Mouse (Mus musculus): ENCODE measurements around the gene Maip1.

Maip1 gene

DNA sequence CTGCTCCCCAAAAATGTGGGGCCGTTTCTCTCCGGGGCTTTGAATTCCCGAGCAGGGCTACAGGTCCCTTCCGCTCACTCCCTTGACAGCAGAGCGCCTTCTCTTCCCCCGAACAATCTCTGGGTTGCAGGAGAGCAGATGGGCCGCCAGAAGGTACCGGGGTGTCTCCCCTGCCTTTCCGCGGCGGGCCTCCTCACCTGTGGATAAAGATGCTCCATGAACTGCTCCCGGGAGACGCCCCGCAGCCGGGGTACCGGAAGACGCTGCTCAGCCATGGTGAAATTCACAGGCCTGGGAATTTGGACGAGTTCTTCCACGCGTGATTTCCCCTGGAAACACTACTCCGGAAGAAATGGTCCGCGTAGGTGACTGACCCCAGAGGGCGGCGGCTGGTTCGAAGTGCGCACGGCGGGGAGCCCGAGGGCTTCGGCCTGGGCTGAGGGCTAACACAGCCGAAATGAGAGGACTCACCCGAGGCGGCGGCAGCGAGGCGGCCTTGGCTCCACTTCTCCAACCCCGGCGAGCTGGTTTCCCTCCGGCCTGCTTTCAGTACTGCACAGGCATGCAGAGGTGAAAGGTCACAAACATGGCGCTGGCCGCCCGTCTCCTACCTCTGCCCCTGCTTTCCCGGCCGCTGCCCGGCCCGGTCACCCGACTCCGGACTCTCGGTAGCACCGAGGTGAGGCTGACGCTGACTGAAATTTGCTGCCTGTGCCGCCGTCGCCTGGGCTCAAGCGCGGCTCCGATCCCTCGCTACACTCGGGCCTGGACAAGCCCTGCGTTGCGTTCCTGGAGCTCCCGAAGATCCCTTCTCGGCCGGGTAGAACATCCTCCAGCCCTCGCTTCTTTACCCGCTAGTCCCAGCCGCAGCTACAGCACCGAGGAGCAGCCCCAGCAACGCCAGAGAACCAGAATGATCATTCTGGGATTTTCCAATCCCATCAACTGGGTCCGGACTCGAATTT lies at the start of gene Maip1, which contains the start of gene Tyw5:
Gene Maip1, plus strand, starts transcription at position 142 of the 965 bp plus-strand sequence.
Gene Tyw5, minus strand, starts transcription at position 915 of the 965 bp plus-strand sequence.
- DNase-seq = peak; percentile 81

DNA sequence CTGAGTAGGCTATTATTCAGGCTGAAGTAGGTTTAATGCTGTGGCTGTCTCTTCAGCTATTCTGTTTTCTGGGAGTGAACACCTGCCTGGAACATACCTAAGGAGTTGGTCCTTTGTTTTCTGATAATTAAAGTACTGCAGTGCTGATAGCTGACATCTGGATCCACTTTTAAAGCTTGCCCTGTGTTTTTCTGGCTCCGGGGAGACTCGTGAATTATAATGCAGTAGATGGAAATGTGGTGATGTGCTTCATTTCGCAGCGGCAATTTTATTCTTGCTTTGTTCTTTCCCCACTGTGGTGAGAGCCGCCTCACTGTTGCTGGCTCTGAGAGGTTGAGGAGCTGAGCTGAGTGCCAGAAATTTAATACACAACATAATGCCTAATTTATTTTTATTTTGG lies 47.6 kb upstream of the Maip1 start:
- DNase-seq = no peak

DNA sequence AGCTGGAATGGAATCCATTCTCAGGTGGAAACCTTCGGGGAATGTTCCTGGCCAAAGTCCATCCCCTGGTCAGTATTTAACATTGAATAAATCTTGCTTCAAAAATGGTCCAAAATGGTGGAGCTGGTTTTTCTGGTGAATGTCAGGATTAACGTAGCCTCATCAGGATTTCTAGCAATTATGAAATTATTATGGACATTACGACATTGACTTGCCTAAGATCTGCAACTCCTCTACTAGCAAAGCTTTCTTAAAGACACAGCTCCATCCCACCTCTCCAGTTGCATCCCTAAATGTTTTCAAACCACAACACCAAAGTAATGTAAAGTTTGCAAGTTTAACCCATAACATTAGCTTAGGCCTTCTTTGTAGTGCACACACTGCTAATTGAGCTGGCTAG lies 38.7 kb upstream of the Maip1 start:
- DNase-seq = no peak

DNA sequence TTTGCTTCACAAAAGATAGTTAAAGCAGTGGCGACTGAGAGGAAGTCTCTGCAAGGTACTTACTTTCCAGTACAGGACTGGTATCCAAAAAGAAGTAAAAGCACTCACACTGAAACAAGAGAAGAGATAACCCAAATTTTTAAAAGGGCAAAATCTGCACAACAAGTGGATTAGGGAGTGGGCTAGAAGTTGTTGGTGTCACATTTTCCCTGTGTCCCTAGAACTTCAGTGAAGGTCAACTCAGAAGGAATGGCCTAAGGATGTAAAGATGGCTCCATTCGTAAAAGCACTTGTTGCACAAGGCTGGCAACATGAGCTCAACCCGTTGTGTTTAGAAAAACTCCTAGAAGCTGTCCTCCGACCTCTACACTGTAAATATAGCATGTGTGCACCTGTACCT lies 37.0 kb upstream of the Maip1 start:
- no peak for DNase-seq

DNA sequence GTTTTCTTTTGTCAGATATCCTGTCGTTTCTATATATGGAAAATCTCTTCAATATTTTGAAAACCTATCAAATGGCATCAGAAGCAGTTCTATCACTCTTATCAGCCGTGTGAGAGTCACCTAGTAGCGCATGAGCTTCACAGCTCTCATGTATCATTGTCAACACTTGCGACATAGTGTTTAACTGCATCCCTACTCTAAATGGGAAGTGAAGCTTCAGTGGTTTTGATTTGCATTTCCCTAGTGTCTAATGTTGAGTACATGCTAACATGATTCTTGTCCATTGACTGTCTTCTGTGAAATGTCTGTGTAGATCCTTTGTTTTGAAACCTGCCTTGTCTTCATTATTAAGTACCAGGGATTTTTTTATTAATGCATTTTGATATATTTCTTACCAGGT lies 35.7 kb upstream of the Maip1 start:
- DNase-seq = no peak

DNA sequence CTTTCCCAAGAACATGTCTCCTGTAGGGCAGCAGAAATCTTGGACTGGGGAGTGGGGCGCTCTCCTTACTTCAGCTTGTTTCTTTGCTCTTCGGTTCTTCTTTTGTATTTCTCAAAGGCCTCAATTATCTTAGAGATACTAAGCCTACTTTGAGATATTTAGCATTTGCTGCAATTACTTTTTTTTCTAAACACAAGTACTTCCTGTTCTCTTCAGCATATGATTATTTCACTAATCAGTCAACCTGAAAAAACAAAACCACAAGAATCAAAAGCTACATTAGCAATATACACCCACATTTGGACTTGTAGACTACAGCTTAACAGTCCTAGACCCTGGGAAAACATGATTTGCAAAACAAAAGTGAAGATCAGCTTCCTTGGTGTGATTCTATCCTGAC lies 30.9 kb upstream of the Maip1 start:
- DNase-seq = no peak

DNA sequence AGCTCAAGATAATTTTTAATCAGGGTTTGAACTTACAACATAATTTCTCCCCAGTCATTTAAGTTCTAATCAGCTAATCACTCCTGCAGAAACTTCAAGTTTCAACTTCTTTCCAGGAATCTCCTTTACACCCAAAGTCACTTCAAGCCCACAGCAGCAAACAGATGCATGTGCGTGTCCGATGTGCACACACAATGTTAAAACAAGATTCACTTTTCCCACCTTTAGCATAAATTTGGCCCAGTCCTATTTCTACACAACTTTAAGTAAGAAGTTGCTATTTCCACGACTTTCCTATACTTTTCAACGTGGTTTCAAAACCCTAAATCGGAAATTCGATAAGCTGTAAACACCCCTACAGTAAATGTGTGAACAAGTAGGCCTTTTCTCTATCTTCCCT lies 29.3 kb upstream of the Maip1 start:
- no peak for DNase-seq

DNA sequence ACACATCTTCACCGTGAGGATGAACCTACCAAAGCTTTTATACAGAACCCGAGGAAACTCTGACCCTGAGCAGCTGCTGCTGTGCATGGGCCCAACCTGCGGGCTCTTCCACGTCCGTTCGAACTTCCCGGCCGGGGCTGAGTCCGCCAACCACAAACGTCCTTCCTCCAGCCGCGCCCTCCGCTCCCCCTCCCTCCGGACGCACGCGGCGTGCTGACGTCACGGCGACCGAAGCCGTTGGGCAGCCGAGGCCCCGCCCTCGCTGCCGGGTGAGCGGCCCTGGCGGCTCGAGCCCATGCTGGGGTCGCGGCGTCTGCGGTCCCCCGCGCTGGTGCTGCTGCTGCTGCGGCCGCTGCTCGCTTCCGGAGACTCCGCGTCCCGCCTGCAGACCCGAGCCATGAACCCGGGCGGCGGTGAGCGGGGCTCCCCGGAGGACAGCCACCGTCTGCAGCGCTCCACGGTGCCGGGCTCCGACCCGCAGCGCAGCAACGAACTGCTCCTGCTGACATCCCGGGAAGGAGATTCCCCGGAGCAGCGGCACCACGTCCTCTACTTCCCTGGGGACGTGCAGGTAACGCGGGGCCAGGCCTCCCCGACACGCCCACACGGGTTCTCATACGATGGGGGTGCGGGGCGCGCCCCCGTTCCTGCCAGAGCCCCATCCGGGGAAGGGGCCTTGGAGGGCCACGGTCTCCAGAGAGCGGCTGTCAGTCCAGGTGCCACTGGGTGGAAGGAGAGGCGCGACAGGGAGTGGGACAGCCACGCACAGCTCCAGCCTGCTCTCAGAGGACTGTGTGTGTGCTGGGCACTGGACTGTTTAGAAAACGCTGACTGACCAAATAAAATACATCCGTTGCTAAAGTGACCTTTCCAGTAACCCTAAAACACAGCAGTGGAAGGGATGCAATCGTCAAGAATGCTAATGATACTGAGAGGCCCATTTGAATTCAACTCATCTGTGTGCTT lies 28.5 kb upstream of the Maip1 start, which contains the start of gene 1700066M21Rik:
Gene 1700066M21Rik, plus strand, starts transcription at position 245 of the 966 bp plus-strand sequence.
- DNase-seq = peak; percentile 91

DNA sequence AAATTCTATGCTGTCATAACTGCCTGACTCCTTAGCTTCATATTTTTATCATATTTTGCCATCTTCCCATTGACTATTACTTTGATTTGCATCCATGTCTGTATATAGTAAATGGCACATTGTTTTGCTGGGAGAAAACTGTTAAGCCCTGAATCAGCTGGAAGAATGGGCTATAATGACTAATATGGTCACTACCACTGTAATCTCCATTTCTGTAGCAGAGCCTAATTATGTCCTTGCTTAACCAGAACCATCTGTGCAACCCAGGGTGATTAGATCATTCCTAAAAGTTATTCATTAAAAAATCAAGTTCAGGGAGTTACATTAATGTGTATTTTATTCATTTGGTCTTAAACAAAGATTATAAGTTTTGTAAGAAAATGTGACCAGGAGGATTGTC lies 19.6 kb upstream of the Maip1 start:
- DNase-seq = no peak

DNA sequence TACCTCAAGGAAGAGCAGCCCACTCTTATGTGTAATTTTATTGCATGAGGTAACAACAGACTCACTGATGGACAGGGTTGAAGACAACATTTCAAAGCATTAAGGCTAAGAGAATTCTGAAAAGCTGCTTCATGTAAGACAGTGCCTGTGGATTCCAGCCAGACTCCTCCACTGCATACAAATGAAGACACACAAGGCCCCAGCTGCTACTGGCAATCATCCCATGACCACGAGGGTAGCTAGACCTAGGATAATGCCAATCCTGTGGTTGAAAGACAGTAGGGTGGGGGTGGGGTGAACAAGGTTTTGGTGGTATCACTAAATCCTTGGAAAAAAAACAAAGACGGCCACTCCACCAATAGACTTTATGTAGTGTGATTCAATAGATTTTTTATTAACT lies 18.3 kb upstream of the Maip1 start:
- DNase-seq = no peak

DNA sequence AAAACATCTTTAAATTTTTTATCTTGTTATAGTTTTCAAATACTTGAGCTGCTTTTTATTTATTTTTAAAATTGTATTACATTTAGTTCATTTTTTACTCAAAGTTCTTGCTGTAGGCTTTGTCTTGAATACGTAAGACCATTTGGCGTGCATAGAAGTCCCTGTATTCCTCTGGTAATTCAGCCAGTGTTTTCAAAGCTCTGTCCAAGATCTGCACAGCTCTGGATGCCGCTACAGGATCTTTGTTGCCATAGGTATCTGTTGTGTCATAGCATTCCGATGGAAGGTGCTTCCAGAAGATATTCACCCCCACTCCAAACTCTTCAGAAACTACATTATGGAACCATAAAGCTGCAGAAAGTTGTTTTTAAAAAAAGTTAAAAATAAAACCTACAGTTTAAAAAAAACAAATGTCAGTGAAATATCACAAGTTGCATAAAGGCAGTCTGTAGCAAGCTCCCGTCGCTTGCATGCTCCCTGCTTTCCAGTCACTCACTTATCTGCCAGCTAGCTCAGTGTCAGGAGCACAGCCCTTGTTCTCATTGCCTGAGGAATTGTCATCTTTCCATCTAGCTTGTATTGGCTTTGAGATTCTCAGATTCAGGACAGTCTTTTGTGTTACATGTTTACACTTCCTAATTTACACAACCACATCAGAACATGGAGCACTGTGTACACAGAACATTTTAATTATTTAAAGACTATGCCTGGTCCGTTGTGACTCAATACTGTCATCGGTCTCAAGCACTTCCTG lies 17.5 kb upstream of the Maip1 start:
- DNase-seq = no peak

DNA sequence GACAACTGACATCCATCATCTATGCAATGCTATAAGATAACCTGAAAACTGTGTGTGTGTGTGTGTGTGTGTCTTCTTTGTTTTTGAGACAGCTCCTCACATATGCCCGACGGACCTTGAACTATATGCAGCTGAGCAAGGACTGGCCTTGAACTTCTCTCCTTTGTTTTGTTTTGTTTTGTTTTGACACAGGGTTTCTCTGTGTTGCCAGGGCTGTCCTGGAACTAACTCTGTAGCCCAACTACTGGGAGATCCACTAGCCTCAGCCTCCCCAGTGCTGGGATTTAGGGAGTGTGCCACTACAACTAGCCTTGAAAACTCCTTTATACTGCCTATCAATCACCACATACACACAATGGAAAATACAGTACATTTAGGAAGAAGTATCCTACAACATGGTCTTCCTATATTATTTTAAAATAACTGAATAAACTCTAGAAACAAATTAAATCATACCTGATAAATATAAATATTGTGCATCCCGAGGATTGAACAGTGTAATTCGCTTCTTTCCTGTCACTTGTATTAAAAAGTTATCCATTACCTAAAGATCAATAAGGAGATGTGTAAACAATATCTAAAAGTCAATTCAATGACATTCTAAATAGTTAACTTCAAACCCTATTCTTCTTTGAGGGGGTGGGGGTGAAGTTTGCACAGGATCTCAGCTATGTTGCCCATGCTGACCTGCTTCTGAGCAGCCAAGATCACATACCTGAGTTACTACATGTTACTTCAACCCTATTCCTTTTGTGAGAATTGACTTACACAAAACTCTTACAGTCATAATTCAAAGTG lies 14.9 kb upstream of the Maip1 start:
- DNase-seq = no peak

DNA sequence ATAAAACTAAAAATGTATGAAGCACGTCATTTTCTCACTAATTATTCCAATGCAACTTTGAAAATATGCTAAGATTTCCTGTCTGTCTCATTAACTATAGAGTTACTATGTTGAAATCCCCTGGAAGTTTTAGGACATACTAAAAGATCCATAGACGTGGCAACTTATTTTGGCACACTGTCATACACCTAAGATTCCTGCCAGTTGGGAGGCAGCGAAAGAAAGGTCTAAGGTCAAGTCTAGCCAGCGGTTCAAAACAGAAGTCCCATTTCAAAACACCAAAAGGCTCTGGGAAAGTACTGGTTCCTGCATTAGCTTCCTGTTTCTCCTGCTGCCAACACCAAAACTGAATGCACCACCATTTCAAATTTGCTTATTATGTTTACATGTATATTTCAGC lies 13.7 kb upstream of the Maip1 start:
- no peak for DNase-seq

DNA sequence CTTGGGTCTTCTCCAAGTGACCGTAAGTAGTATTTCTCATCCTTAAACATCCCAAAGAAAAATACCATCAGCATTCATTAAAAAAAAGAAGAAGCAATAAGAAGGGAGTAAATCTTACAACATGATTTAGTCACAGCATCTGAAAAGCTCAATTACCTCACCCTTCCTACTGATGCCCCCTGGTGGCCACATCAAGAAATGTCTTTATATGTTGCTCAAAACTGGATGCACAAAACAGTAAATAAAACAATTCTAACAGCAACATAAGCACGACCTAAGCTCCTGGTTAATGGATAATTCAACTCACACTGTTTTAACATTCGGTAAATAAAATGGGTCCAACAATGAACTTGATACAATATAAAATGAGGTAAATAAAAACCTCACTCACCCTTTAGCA lies 12.1 kb upstream of the Maip1 start:
- peak; percentile 37 for DNase-seq

DNA sequence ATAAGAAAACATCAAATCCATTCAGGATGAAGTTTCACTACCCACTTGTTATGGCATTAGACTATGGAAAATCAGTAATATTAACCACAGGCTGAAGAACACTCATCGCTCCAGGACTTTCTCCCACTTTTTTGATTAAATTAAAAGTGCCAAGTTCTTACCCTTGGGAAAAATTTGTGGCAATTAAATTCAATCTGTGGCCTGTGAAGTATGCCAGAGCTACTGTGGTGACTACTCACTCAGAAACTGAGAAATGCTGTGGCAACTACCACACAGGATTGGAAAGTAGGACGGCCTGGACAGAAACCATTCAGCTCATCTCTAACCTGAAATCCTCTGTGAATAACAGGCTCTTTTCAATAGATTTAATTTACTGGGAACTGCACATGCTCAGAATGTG lies 5.8 kb upstream of the Maip1 start:
- DNase-seq = no peak

DNA sequence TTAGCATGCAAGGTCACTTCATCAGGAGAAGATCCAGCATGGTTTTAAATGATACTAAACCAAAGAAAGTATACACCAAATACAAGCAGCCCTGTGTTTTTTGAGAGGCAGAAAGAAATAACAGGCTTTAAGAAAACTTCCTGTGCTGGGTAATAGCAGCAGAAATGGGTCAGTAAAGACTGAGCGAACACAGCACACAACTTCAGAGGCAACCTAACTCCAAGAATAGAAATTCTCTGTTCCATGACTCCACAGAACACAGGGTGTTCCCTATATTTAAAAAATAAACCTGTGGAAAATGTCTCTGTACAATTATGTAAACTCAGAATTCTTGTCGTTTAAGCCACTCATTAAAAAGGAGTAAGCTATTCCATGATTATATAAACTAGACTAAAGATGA lies 5.3 kb upstream of the Maip1 start:
- no peak for DNase-seq

DNA sequence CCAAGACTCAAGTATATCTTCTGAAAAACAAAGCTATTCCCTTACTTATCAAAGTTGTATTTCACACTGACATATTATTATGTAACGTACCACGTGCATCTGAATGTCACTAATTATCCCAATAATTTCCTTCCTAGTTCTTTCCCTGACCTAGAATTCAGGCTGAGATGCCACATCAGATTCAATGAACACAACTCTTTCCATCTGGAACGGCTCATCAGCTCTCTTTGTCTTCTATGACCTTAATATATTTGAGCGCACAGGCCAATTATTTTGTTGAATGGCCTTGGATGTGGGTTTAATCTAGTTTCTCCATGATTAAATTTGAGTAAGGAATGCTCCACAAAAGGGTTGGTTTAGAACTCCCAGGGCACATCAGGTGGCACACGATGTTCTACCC lies 4.0 kb upstream of the Maip1 start:
- no peak for DNase-seq

DNA sequence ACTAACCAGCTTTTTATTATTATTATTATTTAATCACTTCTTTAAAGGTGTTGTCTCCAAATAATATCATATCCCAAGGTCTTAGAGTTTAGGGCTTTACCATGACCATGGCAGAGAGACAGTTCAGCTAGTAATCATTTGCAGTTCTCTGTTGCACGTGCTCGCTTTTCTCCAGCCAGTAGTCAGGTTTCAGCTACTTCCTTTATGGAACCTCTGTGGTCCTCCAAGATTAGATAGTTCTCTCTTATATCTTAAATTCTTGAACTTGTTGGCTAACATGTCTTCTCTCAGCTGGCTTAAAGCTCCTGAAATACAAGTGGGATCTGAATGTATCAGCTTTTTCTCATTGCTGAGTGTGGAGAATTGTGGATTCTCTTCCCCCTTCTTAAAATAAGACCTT lies 2.9 kb downstream of the Maip1 start:
- DNase-seq = no peak

DNA sequence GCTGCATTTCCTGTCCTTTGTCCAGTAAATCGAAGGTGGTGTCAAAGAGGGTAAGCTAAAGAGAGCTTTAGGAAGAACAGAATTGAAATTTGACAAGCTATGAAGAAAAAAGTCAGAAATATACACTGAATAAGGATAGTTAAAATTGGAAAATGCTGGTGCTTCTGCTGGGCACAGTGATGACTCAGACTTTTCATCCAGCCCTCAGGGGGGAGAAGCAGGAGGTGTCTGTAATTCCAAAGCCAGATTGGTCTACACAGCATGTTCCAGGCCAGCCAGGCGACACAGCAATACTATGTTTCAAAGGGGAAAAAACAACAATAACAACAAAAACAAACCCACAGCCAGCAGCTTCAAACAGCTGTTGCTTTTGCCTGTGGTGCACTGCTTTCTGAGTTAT lies 7.3 kb downstream of the Maip1 start:
- DNase-seq = no peak

DNA sequence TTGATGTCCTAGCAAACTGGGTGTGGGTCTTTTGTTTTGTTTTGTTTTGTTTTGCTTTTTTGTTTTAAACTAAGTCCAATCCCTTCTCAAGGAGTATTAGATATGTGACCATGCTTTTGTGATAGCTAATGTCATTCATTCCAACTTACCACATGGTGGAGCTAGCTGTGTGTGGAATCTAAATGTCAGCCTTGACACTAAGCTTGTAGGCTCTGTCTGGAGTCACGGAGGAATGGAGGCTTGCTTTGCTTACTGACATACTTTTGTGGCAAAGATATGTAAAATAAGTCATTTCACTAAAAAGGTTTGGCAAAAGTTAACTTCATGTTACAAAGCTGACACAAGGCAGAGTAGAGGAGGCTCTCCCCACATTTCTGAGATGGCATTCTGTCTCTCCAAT lies 17.6 kb downstream of the Maip1 start:
- DNase-seq = no peak

DNA sequence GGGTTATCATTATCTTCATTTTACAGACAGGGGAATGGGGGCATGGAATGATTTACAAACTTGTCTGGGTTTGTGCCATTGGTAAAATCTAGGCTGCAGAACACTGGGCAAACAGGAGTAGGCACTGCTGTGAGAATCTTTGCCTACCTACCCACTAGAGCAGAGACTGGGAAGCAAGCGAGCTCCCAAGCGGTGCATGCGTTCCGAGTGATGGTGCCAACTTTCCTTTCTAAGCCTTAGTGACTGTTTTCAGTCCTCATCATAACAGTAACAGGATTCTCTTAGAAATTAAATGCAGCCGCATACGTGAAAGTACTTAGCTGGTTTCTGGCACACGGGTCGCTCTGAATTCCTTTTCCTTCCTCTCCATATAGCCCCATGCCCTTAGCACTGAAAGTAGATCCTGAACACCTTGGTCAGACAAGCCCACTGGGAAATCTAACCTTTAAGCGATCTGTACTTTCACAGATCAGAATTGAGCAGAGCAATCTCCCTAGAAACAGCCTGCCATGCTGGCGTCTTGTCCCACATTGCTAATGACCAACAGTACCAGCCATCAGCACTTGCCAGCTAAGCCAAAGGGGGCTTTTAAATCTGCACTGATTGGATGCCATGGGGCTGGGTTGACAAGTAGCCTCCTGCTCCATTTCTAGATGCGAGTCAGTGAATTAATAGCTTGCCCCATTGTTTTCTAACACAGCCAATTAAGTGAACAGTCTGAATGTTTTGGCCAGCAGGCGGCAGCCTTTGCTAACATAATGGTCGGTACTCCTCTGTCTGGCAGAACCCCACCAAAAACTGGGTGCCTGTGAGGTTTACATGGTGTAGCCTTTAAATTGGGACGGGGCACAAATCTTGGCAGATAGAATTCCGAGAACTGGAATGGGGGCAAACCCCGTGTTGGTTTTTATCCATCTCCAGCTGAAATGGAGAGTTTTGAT lies 22.5 kb downstream of the Maip1 start:
- peak; percentile 87 for DNase-seq

All from thymus, postnatal 25 days (tissue).